Mouse (Mus musculus) lung, postnatal 0 days (tissue): Measurements from ENCODE around the gene Syn3. TPM values are rescaled to one million over a fixed set of nuclear protein-coding genes. Genes with fewer than 3 reads are reported as not detected.

Experiments used
- ATAC-seq: fragments of 200-750 bp; cut with Nextera tagmentation; 2 replicates; pipeline ENCODE4 v1.8.0; 2017; ENCODE audit warnings: moderate library complexity
- DNase-seq: peaks from one replicate; pipeline ENCODE4 v3.0.0-alpha.2; 2016; ENCODE audit warnings: low spot score
- H3K27ac ChIP-seq: fragments of 300-500 bp; sonication (generic); 2 replicates; pipeline ENCODE4 v1.5.1; 2014; ENCODE audit warnings: antibody characterized with exemption, mild to moderate bottlenecking, low read length, mixed read lengths
- H3K27me3 ChIP-seq: fragments of 300-500 bp; sonication (generic); replicated peaks from 2 replicates; pipeline ENCODE4 v1.6.1; 2014; ENCODE audit warnings: low read length, mixed read lengths; ENCODE audit not compliant: insufficient read depth
- H3K36me3 ChIP-seq: fragments of 300-500 bp; sonication (generic); 2 replicates; pipeline ENCODE4 v1.6.1; 2014; ENCODE audit warnings: low read length, mixed read lengths; ENCODE audit not compliant: insufficient read depth
- H3K4me1 ChIP-seq: fragments of 300-500 bp; sonication (generic); 2 replicates; pipeline ENCODE4 v1.6.1; 2014; ENCODE audit warnings: antibody characterized with exemption, low read depth, low read length, mixed read lengths; ENCODE audit not compliant: insufficient read depth
- H3K4me2 ChIP-seq: fragments of 300-500 bp; sonication (generic); replicated peaks from 2 replicates; pipeline ENCODE4 v1.6.1; 2014; ENCODE audit warnings: low read depth, mild to moderate bottlenecking, low read length, moderate library complexity, mixed read lengths
- H3K4me3 ChIP-seq: fragments of 300-500 bp; sonication (generic); 2 replicates; pipeline ENCODE4 v1.5.1; 2014; ENCODE audit warnings: low read depth, low read length
- H3K9ac ChIP-seq: fragments of 300-500 bp; sonication (generic); replicated peaks from 2 replicates; pipeline ENCODE4 v1.6.1; 2014; ENCODE audit warnings: low read depth, mild to moderate bottlenecking
- H3K9me3 ChIP-seq: fragments of 300-500 bp; sonication (generic); 2 replicates; pipeline ENCODE4 v1.6.1; 2016; ENCODE audit warnings: low read length, mixed read lengths
- CTCF ChIP-seq: IDR thresholded peaks from 2 replicates; pipeline ENCODE4 v1.5.1; 2016; ENCODE audit warnings: antibody characterized with exemption, mild to moderate bottlenecking
- EP300 ChIP-seq: IDR thresholded peaks from 2 replicates; pipeline ENCODE4 v1.6.1; 2016; ENCODE audit warnings: antibody characterized with exemption, mild to moderate bottlenecking, control low read depth
- WGBS: fragments of 180-500 bp; shearing (Covaris S2); extraction: QIAGEN DNeasy Blood & Tissue Kit; methylation state at CpG from one replicate; pipeline ENCODE4 v1.1.7; 2014; 5-methylcytosine and 5-hydroxymethylcytosine counted together
- polyA plus RNA-seq: library from polyadenylated mRNA; unstranded; fragments of >200 nt; fragmentation: Nextera tagmentation; extraction: Ambion mirVana; gene quantifications from 2 replicates; pipeline ENCODE4 v1.2.1, GENCODE M21; 2015

Gene Syn3
- polyA plus RNA-seq, 1 experiment from 2014 or later: 0.72 TPM

GRCm38 (mm10) chr10:86139061-86139681 is 359.5 kb downstream of the Syn3 start:
- DNase-seq: peak; percentile 78
- Histone ChIP-seq H3K4me3 (no peak overlapping the region), H3K27me3 (no peaks in the 10 kb centered on the region), H3K27ac (peak overlapping the region; percentile 66), H3K4me1 (peaks cover 4% of the 10 kb centered on the region; the same call in 1 of the 2 replicates), H3K9ac (no peak overlapping the region), H3K36me3 (no peaks in the 10 kb centered on the region), H3K9me3 (no peaks in the 10 kb centered on the region), H3K4me2 (no peak overlapping the region)
- 33% methylated on average over 8 of the region's 8 CpGs for WGBS
- ATAC-seq: peak; percentile 89
- TF ChIP-seq EP300 (peak; percentile 99), CTCF (no peak)

GRCm38 (mm10) chr10:86137589-86138173 is 361.0 kb downstream of the Syn3 start:
- Histone ChIP-seq H3K4me3 (no peak overlapping the region), H3K36me3 (no peaks in the 10 kb centered on the region), H3K9ac (no peak overlapping the region), H3K27ac (peak overlapping the region; percentile 71), H3K9me3 (no peaks in the 10 kb centered on the region), H3K4me2 (no peak overlapping the region), H3K4me1 (peaks cover 4% of the 10 kb centered on the region; the same call in 1 of the 2 replicates), H3K27me3 (no peaks in the 10 kb centered on the region)
- 34% methylated on average over 5 of the region's 5 CpGs for WGBS
- no peak for TF ChIP-seq CTCF
- TF ChIP-seq EP300: 0 out of 2 replicates have a peak, but pooled peaks have one; percentile 12
- ATAC-seq (peak; percentile 42), DNase-seq (peak; percentile 37)

GRCm38 (mm10) chr10:86137106-86137505 is 361.6 kb downstream of the Syn3 start:
- peaks cover 4% of the 10 kb centered on the region; the same call in 1 of the 2 replicates for H3K4me1 ChIP-seq
- no peaks in the 10 kb centered on the region for H3K9me3 ChIP-seq
- H3K27ac ChIP-seq: peak overlapping the region; percentile 71
- no peaks in the 10 kb centered on the region for H3K27me3 ChIP-seq
- no peaks in the 10 kb centered on the region for H3K36me3 ChIP-seq
- 16% methylated on average over 3 of the region's 3 CpGs for WGBS
- no peak overlapping the region for H3K4me3 ChIP-seq
- no peak overlapping the region for H3K4me2 ChIP-seq
- ATAC-seq (peak; percentile 43), DNase-seq (peak; percentile 68)
- TF ChIP-seq EP300 (peak; percentile 41; the same call in 1 of the 2 replicates), CTCF (peak; percentile 36; the same call in 1 of the 2 replicates)
- no peak overlapping the region for H3K9ac ChIP-seq

- no peak overlapping the region for H3K27ac ChIP-seq
- H3K9me3 ChIP-seq: no peaks in the 10 kb centered on the region
- H3K4me2 ChIP-seq: no peak overlapping the region
- DNase-seq (no peak), ATAC-seq (no peak)
- H3K4me1 ChIP-seq: peaks cover 4% of the 10 kb centered on the region; the same call in 1 of the 2 replicates
- 100% methylated on average over 1 of the region's 1 CpGs for WGBS
- no peak overlapping the region for H3K4me3 ChIP-seq
- H3K27me3 ChIP-seq: no peaks in the 10 kb centered on the region
- H3K36me3 ChIP-seq: no peaks in the 10 kb centered on the region
- TF ChIP-seq EP300 (no peak), CTCF (no peak)
- no peak overlapping the region for H3K9ac ChIP-seq
These were observed 362.4 kb downstream of the Syn3 start for GRCm38 (mm10) chr10:86136249-86136648.

- DNase-seq (no peak), ATAC-seq (no peak)
- Histone ChIP-seq H3K36me3 (no peaks in the 10 kb centered on the region), H3K27ac (no peak overlapping the region), H3K9ac (no peak overlapping the region), H3K4me1 (peaks cover 4% of the 10 kb centered on the region; the same call in 1 of the 2 replicates), H3K4me2 (no peak overlapping the region), H3K9me3 (no peaks in the 10 kb centered on the region), H3K4me3 (no peak overlapping the region), H3K27me3 (no peaks in the 10 kb centered on the region)
- 75% methylated on average over 6 of the region's 6 CpGs for WGBS
- TF ChIP-seq EP300 (no peak), CTCF (no peak)
These were observed 363.8 kb downstream of the Syn3 start for GRCm38 (mm10) chr10:86134848-86135247.

- ATAC-seq: no peak
- DNase-seq: no peak
- Histone ChIP-seq H3K4me1 (peaks cover 4% of the 10 kb centered on the region; the same call in 1 of the 2 replicates), H3K27me3 (no peaks in the 10 kb centered on the region), H3K9me3 (no peaks in the 10 kb centered on the region), H3K4me3 (no peak overlapping the region), H3K27ac (no peak overlapping the region), H3K4me2 (no peak overlapping the region), H3K9ac (no peak overlapping the region), H3K36me3 (no peaks in the 10 kb centered on the region)
- 75% methylated on average over 5 of the region's 5 CpGs for WGBS
- TF ChIP-seq EP300 (no peak), CTCF (no peak)
These were observed 364.4 kb downstream of the Syn3 start for GRCm38 (mm10) chr10:86134336-86134735.
